Mouse (Mus musculus) CH12.LX (cell line): ENCODE data around the gene Sf3a2. TPM values are rescaled to one million over a fixed set of nuclear protein-coding genes. Genes with fewer than 3 reads are reported as not detected.

Experiments used
- DNase-seq: peaks from one replicate; pipeline ENCODE4 v3.0.0-alpha.2; 2013; ENCODE audit errors: extremely low read depth
- H3K27ac ChIP-seq: 2 replicates; pipeline ENCODE4 v1.5.1; 2012; ENCODE audit warnings: low read depth, mild to moderate bottlenecking, control low read depth, moderate library complexity; ENCODE audit not compliant: insufficient read depth
- H3K27me3 ChIP-seq: replicated peaks from 2 replicates; pipeline ENCODE3; 2012; ENCODE audit warnings: inconsistent platforms
- H3K36me3 ChIP-seq, 2 experiments: replicated peaks in 1 of 2; 2 replicates each; pipeline versions ENCODE3 to v1.6.1; 2012; ENCODE audit warnings: inconsistent platforms in 1 of 2, low read length in 1 of 2, mild to moderate bottlenecking in 1 of 2, mixed read lengths in 1 of 2, moderate library complexity in 1 of 2; ENCODE audit not compliant: control insufficient read depth in 1 of 2, insufficient read depth in 1 of 2
- H3K4me1 ChIP-seq, 2 experiments: 2 replicates each; pipeline ENCODE4 v1.6.1; 2012; ENCODE audit warnings: inconsistent platforms in 1 of 2, moderate library complexity in 1 of 2; ENCODE audit not compliant: insufficient read depth in 2 of 2, control insufficient read depth in 1 of 2
- H3K4me2 ChIP-seq: 2 replicates; pipeline ENCODE4 v1.6.1; 2012; ENCODE audit warnings: low read depth, mild to moderate bottlenecking, control low read depth; ENCODE audit not compliant: poor library complexity, insufficient read depth, severe bottlenecking
- H3K4me3 ChIP-seq, 3 experiments: fragments of 150-350 bp in 1 of 3; sonication (generic) in 1 of 3; replicated peaks in 1 of 3; 2 replicates each; pipeline versions ENCODE3 to v1.5.1; 2011 to 2012; ENCODE audit warnings: low read depth in 2 of 3, low read length in 2 of 3, mild to moderate bottlenecking in 2 of 3, moderate library complexity in 2 of 3, control low read depth in 1 of 3, improper control_type of control experiment in 1 of 3, inconsistent platforms in 1 of 3, mixed read lengths in 1 of 3; ENCODE audit not compliant: poor library complexity in 1 of 3
- H3K79me2 ChIP-seq: replicated peaks from 2 replicates; pipeline ENCODE4 v1.6.1; 2012; ENCODE audit warnings: mild to moderate bottlenecking, moderate library complexity; ENCODE audit not compliant: control insufficient read depth, poor library complexity, insufficient read depth, severe bottlenecking; ENCODE audit errors: extremely low read depth
- H3K9ac ChIP-seq: 2 replicates; pipeline ENCODE4 v1.6.1; 2012; ENCODE audit warnings: low read depth, mild to moderate bottlenecking, control low read depth, moderate library complexity; ENCODE audit not compliant: insufficient read depth
- H3K9me3 ChIP-seq: replicated peaks from 2 replicates; pipeline ENCODE3; 2012; ENCODE audit warnings: low read length, inconsistent platforms, mixed read lengths
- CTCF ChIP-seq, 2 experiments: IDR thresholded peaks in 1 of 2; conservative IDR thresholded peaks in 1 of 2; 2 replicates each; pipeline ENCODE4 v1.5.1; 2011 to 2012; ENCODE audit warnings: low read depth in 2 of 2, low read length in 2 of 2, improper control_type of control experiment in 1 of 2, inconsistent platforms in 1 of 2, mild to moderate bottlenecking in 1 of 2, moderate library complexity in 1 of 2
- E2F4 ChIP-seq: IDR thresholded peaks from 2 replicates; pipeline ENCODE4 v1.6.1; 2011; ENCODE audit warnings: low read depth, low read length, improper control_type of control experiment; ENCODE audit not compliant: insufficient replicate concordance
- JUN ChIP-seq: IDR thresholded peaks from 2 replicates; pipeline ENCODE4 v1.6.1; 2011; ENCODE audit warnings: low read depth, mild to moderate bottlenecking, low read length, improper control_type of control experiment, moderate library complexity; ENCODE audit not compliant: insufficient read depth
- JUND ChIP-seq: conservative IDR thresholded peaks from 2 replicates; pipeline ENCODE4 v1.6.1; 2011; ENCODE audit warnings: low read depth, low read length, improper control_type of control experiment
- KAT2A ChIP-seq: IDR thresholded peaks from 2 replicates; pipeline ENCODE4 v1.6.1; 2012; ENCODE audit warnings: low read length, improper control_type of control experiment, inconsistent platforms; ENCODE audit not compliant: insufficient replicate concordance
- MAX ChIP-seq: IDR thresholded peaks from 2 replicates; pipeline ENCODE4 v1.6.1; 2011; ENCODE audit warnings: low read length, improper control_type of control experiment
- MEF2A ChIP-seq: IDR thresholded peaks from 2 replicates; pipeline ENCODE4 v1.6.1; 2014; ENCODE audit warnings: low read depth, mild to moderate bottlenecking, inconsistent platforms, low read length, improper control_type of control experiment, borderline replicate concordance
- NELFE ChIP-seq: IDR thresholded peaks from 2 replicates; pipeline ENCODE4 v1.6.1; 2011; ENCODE audit warnings: low read depth, low read length, improper control_type of control experiment
- RAD21 ChIP-seq: IDR thresholded peaks from 2 replicates; pipeline ENCODE4 v1.6.1; 2011; ENCODE audit warnings: low read depth, mild to moderate bottlenecking, low read length, improper control_type of control experiment, moderate library complexity
- SMC3 ChIP-seq: IDR thresholded peaks from 2 replicates; pipeline ENCODE4 v1.6.1; 2011; ENCODE audit warnings: low read depth, low read length, improper control_type of control experiment
- UBTF ChIP-seq: IDR thresholded peaks from 2 replicates; pipeline ENCODE4 v1.6.1; 2012; ENCODE audit warnings: low read depth, mild to moderate bottlenecking, inconsistent platforms, low read length, improper control_type of control experiment, moderate library complexity
- USF2 ChIP-seq: conservative IDR thresholded peaks from 2 replicates; pipeline ENCODE4 v1.6.1; 2011; ENCODE audit warnings: low read depth, low read length, improper control_type of control experiment
- dilution Hi-C: fragments of 300-500 bp; cut with MboI; formaldehyde crosslinking; loops from 2 replicates; pipeline ENCODE4 v1.14.3; 2020; ENCODE audit warnings: low sequenced_read_pairs; ENCODE audit not compliant: extremely low pct_unique_long_range_greater_than_20kb, extremely low pct_ligation_motif_present
- in situ Hi-C: fragments of 300-500 bp; cut with MboI; formaldehyde crosslinking; loops from 3 replicates; pipeline ENCODE4 v1.14.3; 2019; ENCODE audit warnings: low sequenced_read_pairs, low pct_ligation_motif_present, low pct_unique_long_range_greater_than_20kb, mixed read lengths
- polyA plus RNA-seq: library from polyadenylated mRNA; unstranded; fragments of >175 nt; gene quantifications from 2 replicates; pipeline ENCODE4 v1.2.1, GENCODE M21; 2012; ENCODE audit warnings: low read depth; ENCODE audit not compliant: insufficient read length
- total RNA-seq, 2 experiments: library from RNA; depleted of rRNA; stranded (reverse); fragments of 300-350 nt in 1 of 2; fragments of >200 nt in 1 of 2; gene quantifications; 2 replicates each; pipeline ENCODE4 v1.2.3; 2012 to 2014

Sf3a2 gene
- total and polyA plus RNA-seq, 3 experiments: 12.4 to 153 (median 29.0) TPM

GRCm38 (mm10) chr10:80773816-80774215 lies 24.2 kb upstream of the Sf3a2 start:
- dilution Hi-C loops: no loop called here
- Histone ChIP-seq H3K4me3 (no peak overlapping the region), H3K36me3 (peaks cover 94 to 98% of the 10 kb centered on the region in 2 experiments), H3K27ac (no peak overlapping the region), H3K4me1 (peaks cover 4 to 10% of the 10 kb centered on the region in 2 experiments; a peak in 2 of 4 replicates), H3K4me2 (no peak overlapping the region), H3K79me2 (no peaks in the 10 kb centered on the region), H3K9me3 (no peaks in the 10 kb centered on the region), H3K27me3 (no peaks in the 10 kb centered on the region), H3K9ac (no peak overlapping the region)
- in situ Hi-C loops: no loop called here
- TF ChIP-seq USF2: no peak
- no peak for DNase-seq

DNA sequence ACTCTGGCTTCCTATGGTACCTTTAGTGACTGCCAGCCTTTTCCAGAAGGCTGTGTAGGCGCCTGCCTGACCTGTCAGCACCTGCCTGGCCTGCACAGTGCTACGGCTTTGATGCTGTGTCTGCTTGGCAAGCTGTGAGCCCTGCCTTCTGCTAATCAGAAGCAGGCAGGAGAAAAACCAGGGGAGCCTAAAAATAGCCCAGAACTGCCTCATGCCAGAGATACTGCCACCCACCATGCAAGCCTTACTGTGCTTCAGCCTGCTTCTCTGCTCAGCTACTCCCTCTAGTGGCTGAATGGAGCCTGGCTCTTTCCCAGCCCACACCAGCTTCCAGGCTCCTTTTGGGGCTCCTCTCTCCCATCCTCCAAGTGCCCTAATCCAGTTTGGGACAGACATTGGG lies 23.4 kb upstream of the Sf3a2 start:
- H3K4me3 ChIP-seq: no peak overlapping the region
- no peak for TF ChIP-seq E2F4
- TF ChIP-seq CTCF (conservative IDR thresholded peaks at IDR 0.05 in 1 of 2, IDR thresholded peaks at IDR 0.05 in 1 of 2; ENCODE audit: low read depth in 2 of 2, low read length in 2 of 2): peak; percentile 81 to 94
- no peak for TF ChIP-seq MAX
- no peak for TF ChIP-seq USF2
- TF ChIP-seq JUND: no peak
- peak; percentile 78 for TF ChIP-seq SMC3
- peak; percentile 50 for TF ChIP-seq RAD21
- TF ChIP-seq UBTF: no peak
- TF ChIP-seq KAT2A: no peak
- no peak for TF ChIP-seq JUN
- TF ChIP-seq MEF2A: peak; percentile 71; the same call in 1 of the 2 replicates
- TF ChIP-seq, all 38 proteins: peak for 4
- DNase-seq: peak; percentile 67
- Histone ChIP-seq H3K9ac (no peak overlapping the region), H3K36me3 (peaks cover 96 to 100% of the 10 kb centered on the region in 2 experiments), H3K79me2 (no peaks in the 10 kb centered on the region), H3K27ac (no peak overlapping the region), H3K9me3 (no peaks in the 10 kb centered on the region), H3K27me3 (no peaks in the 10 kb centered on the region), H3K4me2 (no peak overlapping the region), H3K4me1 (peaks cover 4 to 10% of the 10 kb centered on the region in 2 experiments; a peak in 2 of 4 replicates)
- in situ Hi-C loops (no loop called here), dilution Hi-C loops (no loop called here)

DNA sequence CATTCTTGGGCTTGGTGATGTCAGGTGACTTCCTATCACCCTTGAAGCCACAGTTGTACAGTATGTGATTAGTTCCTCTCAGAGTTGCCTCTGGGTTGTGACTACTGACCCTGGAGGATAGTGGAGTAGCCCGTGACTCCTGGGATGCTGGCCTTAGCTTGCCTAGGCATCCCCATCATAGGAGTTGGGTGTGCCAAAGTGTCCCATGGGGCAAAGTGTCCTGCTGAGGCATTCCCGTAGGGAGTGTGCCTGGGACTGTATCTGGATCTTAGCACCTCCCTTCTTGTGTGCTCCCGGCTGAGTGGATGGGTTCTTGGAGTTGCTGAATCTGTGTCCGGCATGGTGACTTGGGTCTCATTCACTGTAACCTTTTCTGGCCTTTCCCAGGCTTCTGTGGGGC lies 23.0 kb upstream of the Sf3a2 start:
- Histone ChIP-seq H3K9ac (no peak overlapping the region), H3K4me1 (peaks cover 4 to 10% of the 10 kb centered on the region in 2 experiments; a peak in 2 of 4 replicates), H3K4me2 (no peak overlapping the region), H3K36me3 (peaks cover 93 to 100% of the 10 kb centered on the region in 2 experiments), H3K9me3 (no peaks in the 10 kb centered on the region), H3K4me3 (no peak overlapping the region), H3K79me2 (no peaks in the 10 kb centered on the region), H3K27ac (no peak overlapping the region), H3K27me3 (no peaks in the 10 kb centered on the region)
- in situ Hi-C loops (no loop called here), dilution Hi-C loops (no loop called here)
- DNase-seq: no peak
- TF ChIP-seq CTCF (conservative IDR thresholded peaks at IDR 0.05 in 1 of 2, IDR thresholded peaks at IDR 0.05 in 1 of 2; ENCODE audit: low read depth in 2 of 2, low read length in 2 of 2) (peak in 1 of 2 experiments; percentile 3; a peak in 1 of 4 replicates), NELFE (no peak)
